Mouse (Mus musculus) testis, postnatal 14 days (tissue): ENCODE measurements around the gene Hpcal4.

Experiments
- DNase-seq: peaks from one replicate; pipeline ENCODE4 v3.0.0; 2021; ENCODE audit warnings: low spot score

The Hpcal4 gene

DNA sequence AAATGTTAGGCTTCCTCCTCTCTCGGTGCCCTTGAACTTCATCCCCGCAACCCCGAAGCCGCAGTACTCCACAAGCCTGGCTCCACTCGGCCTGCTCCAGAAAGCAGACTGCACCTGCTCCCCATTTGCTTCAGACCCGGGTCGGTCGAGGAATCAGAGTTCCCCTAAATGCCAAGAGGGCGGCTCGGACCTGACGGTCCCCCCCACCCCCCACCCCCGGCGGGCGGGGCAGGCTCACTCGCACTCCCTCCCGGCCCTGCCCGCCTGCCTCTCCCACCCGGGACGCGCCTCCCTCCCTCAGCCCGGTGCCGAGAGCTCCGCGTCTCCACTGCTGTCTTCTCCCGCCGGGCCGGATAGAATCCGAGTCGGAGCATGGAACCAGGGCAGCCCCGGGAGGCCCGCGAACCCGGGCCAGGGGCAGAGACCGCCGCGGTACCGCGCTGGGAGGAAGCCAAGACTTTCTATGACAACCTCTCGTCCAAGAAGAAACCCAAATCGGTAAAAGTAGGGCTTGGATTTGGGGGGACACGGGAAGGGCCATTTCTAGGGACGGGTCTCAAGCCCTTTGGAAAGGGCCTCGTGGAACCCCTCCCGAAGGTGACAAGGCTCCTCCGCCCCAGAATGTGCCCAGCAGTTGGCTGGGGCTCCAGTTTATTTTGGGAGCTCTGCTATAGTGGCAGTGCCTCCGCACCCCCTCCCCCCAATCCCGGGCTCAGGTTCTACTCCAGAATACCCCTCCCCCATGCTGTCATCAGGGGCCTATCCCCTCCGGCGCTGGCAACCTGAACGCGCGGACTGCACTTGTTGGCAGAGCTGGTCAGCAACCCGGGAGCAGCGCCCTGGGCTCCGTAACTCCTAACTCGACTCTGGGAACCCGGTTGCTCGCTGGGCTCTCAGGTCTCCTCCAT, 18.4 kb downstream of the Hpcal4 start, which contains the start of gene Nt5c1a:
Nt5c1a (plus strand) TSS at position 319 of the 908 bp plus-strand sequence.
- DNase-seq: no peak

- no peak for DNase-seq
These were observed 19.0 kb downstream of the Hpcal4 start for GRCm38 (mm10) chr4:123202094-123202420.

DNA sequence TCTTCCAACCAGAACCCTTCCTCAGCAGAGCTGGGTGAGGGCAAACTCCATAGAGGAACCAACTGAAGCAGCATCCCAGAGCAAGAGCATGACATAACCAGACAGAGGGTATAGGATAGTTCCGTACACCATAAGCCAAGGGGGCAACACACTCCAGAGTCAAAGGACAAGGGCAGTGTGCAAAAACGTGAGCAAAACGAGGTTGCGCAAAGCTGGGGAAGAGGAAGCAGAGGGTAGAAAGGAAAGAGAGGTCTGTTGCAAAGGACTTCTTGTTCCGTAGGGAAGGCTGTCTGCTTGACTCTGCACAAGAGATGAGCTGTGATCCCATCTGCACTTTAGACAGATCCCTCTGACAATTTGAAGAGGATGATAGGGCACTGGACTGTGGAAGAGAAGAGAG, 24.3 kb downstream of the Hpcal4 start:
- no peak for DNase-seq

- no peak for DNase-seq
These were observed 28.0 kb downstream of the Hpcal4 start for GRCm38 (mm10) chr4:123210996-123211395.

GRCm38 (mm10) chr4:123211453-123211852, 28.4 kb downstream of the Hpcal4 start:
- no peak for DNase-seq

- DNase-seq: no peak
These were observed 29.3 kb downstream of the Hpcal4 start for GRCm38 (mm10) chr4:123212330-123212729.

GRCm38 (mm10) chr4:123213975-123214374, 30.9 kb downstream of the Hpcal4 start:
- no peak for DNase-seq

GRCm38 (mm10) chr4:123215367-123215766, 32.3 kb downstream of the Hpcal4 start:
- DNase-seq: no peak

- DNase-seq: no peak
These were observed 33.8 kb downstream of the Hpcal4 start for GRCm38 (mm10) chr4:123216782-123217181.

GRCm38 (mm10) chr4:123219720-123220357, 36.8 kb downstream of the Hpcal4 start:
- DNase-seq: peak; percentile 58

DNA sequence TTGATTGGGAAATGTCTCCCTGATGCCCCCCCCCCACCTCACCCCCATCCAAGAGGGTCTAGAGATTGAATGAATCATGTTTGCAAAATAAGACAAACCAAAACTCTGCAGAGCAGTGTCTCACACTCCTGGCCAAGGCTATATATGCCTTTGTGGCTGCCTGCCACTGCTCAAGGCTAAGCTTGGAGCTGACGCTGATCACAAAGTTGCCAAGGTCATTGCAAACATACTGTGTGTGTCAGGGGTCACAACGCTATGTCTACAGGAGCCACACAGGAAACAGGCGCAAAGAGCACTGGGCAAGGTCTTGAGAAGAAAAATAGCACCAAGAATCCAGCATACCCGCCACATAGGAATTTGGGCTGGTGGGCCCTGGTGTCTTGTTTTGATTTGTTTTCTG, 37.6 kb downstream of the Hpcal4 start:
- DNase-seq: no peak

DNA sequence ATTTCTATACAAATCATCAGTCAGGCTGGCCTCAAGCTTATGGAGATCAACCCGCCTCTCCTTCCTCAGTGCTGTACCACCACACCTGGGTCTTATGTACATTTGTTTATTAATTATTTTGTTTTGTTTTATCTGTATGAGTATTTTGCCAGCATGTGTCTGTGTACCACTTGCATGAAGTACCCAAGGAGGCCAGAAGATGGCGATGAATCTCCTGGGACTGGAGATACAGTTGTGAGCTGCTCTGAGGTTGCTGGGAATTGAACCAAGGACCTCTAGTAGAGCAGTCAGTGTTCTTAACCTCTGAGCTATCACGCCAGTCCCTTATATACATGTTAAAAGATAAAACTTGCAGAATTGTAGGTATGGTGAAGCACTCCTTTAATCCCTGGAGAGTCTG, 40.3 kb downstream of the Hpcal4 start:
- no peak for DNase-seq

DNA sequence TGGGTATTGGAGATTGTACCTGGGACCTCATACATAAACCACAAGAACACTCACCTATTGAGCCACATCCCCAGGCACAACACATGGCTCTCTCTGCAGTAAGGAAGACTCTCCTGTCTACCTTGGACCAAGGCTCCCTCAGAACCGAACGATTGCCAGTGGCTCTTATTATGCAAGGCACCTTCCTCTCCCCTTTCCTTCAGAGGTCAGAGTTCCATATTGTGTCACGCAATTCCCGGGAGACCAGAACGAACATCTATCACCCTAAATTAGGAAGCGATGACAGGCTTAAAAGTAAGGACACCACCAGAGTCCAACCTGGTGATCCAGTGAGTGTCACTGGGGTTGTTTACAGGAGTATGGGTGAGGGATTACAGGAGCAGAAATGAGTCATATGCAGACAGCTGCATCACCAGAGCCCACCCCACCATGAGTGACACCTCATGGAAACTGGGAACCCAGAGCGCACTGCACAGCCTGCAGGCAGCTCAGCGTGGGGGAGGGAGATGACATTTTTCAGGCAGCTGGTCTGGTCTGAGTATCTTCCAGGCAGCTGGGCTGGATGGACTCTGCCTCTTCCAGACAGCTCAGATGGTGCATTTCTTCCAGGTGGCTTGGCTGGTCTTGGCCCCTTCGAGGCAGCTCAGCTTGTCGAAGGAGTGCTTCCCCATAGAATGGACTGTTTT, 42.8 kb downstream of the Hpcal4 start:
- DNase-seq: no peak

- DNase-seq: no peak
These were observed 44.7 kb downstream of the Hpcal4 start for GRCm38 (mm10) chr4:123227707-123228106.

DNA sequence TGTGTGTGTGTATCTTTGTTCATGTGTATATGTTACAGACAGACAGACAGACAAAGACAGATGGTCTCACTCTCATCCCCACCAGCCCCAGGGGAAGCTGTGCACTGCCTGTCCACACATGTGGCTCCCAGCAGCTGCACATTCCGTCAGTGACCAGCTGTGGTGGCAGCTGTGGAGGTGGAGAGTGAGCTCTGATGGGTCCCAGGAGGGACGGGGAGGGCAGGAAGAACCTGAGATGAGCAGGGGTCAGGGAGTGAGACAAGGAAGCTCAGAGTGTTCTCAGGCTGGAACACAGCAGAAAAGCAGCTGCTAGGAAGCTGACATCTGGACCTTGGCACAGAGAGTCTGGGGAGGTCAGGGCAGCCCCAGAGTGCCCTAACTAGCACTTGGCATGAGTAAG, 45.2 kb downstream of the Hpcal4 start:
- DNase-seq: peak; percentile 76

GRCm38 (mm10) chr4:123229166-123229565, 46.1 kb downstream of the Hpcal4 start:
- no peak for DNase-seq

DNA sequence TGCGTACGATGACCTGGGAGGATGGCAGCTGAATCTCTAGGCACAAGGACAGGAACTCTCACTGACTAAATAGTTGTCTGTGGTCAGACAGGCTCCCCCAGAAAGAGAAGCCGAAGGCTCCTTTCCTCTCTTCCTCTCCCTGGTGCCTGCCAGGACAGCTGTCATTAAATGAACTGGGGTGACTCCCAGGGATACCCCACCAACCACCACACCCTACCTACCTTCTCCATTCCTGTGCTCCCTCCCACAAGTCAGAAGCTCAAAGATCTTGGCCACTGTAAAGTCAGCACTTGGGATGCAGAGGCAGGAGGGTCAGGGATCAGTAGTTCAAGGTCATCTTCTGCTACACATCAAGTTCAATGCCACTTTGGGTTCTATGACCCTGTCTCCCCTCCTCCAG, 49.8 kb downstream of the Hpcal4 start:
- DNase-seq: no peak

DNA sequence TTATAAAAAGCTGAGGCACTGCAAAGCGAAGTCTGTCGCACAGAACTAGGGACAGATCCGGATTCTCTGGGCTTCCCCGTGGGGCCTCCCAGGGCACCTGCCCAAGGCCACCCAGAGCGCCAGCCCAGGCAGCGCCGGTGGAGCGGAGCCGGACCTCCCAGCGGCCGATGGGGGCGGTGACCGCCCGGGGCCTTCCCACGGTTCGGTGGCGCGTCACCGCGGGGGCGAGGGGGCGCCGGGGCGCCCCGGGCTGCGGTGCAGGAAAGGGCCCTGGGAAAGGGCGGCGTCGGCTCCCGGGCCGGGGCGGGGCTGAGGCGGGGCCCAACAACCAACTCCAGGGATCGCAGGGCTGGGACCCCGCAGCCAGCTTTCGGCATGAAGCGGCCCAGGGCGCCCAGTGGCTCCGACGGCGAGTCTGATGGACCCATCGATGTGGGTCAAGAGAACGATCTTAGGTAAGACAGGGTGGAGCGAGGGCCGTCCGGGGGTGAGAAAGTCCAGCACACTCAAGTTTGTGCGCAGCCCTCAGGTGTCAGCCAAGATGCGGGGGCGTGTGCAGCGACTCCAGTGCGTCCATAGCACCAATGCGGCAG, 50.6 kb downstream of the Hpcal4 start, which contains the start of gene Heyl:
Heyl (plus strand) TSS at position 65 of the 593 bp plus-strand sequence.
- peak; percentile 46 for DNase-seq

- no peak for DNase-seq
These were observed 52.9 kb downstream of the Hpcal4 start for GRCm38 (mm10) chr4:123235835-123236430.

DNA sequence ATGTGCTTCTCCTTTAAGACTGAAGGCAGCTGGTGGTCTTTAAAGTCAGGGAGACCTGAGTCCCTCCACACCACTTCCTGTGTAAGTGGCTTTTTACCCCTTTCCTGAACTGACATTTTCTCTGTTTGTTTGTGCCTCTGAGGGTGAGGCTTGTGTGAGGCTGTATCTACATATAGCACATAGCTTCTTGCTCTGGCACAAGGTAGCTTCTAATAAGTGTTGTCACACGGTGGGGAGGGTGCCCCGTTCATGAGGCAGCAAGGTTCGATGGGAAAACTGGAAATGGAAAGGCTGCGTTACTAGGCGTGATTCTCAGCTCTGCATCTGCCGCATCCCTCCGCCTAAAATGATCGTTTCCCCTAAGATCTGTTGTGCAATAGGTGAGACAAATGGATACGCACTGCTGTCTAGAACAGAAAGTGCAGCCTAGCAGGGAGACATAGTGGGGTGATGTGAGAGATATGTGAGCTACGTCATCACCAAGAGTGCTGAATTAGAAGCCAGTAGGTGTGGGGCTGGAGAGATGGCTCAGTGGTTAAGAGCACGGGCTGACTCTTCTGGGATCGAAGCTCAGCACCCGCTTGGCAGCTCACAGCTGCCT, 53.5 kb downstream of the Hpcal4 start:
- DNase-seq: no peak
